Mouse (Mus musculus) MEL (cell line): ENCODE measurements around the gene Lrch4. TPM values are rescaled to one million over a fixed set of nuclear protein-coding genes. Genes with fewer than 3 reads are reported as not detected.

Source experiments
- DNase-seq: peaks from one replicate; pipeline ENCODE4 v3.0.0; 2011; ENCODE audit warnings: low read depth, low spot score
- H3K27ac ChIP-seq: 2 replicates; pipeline ENCODE4 v1.5.1; 2012; ENCODE audit warnings: low read depth, mild to moderate bottlenecking, control low read depth, low read length, moderate library complexity; ENCODE audit not compliant: control insufficient read depth
- H3K27me3 ChIP-seq, 2 experiments: fragments of 150-350 bp in 1 of 2; sonication (generic) in 1 of 2; 2 replicates each; pipeline ENCODE4 v1.6.1; 2012; ENCODE audit warnings: low read length in 2 of 2, mild to moderate bottlenecking in 2 of 2, improper control_type of control experiment in 1 of 2, moderate library complexity in 1 of 2; ENCODE audit not compliant: insufficient read depth in 2 of 2, control insufficient read depth in 1 of 2
- H3K36me3 ChIP-seq, 2 experiments: 2 replicates each; pipeline ENCODE4 v1.6.1; 2012 to 2014; ENCODE audit warnings: low read length in 2 of 2, improper control_type of control experiment in 1 of 2, inconsistent platforms in 1 of 2, mild to moderate bottlenecking in 1 of 2; ENCODE audit not compliant: insufficient read depth in 2 of 2, control insufficient read depth in 1 of 2
- H3K4me1 ChIP-seq, 2 experiments: fragments of 150-350 bp in 1 of 2; sonication (generic) in 1 of 2; 2 replicates each; pipeline ENCODE4 v1.6.1; 2012; ENCODE audit warnings: low read length in 2 of 2, improper control_type of control experiment in 1 of 2, mild to moderate bottlenecking in 1 of 2; ENCODE audit not compliant: insufficient read depth in 2 of 2, control insufficient read depth in 1 of 2
- H3K4me3 ChIP-seq, 2 experiments: fragments of 150-350 bp in 1 of 2; sonication (generic) in 1 of 2; 2 replicates each; pipeline ENCODE4 v1.5.1; 2012; ENCODE audit warnings: low read depth in 2 of 2, low read length in 2 of 2, mild to moderate bottlenecking in 2 of 2, moderate library complexity in 2 of 2, control low read depth in 1 of 2, improper control_type of control experiment in 1 of 2; ENCODE audit not compliant: control insufficient read depth in 1 of 2, insufficient read depth in 1 of 2
- H3K79me2 ChIP-seq: 2 replicates; pipeline ENCODE4 v1.6.1; 2012; ENCODE audit warnings: mild to moderate bottlenecking, low read length, moderate library complexity; ENCODE audit not compliant: control insufficient read depth, poor library complexity, insufficient read depth
- H3K9ac ChIP-seq: 2 replicates; pipeline ENCODE4 v1.6.1; 2012; ENCODE audit warnings: low read depth, mild to moderate bottlenecking, control low read depth, low read length, moderate library complexity; ENCODE audit not compliant: control insufficient read depth, poor library complexity, severe bottlenecking
- H3K9me3 ChIP-seq: fragments of 150-350 bp; sonication (generic); replicated peaks from 2 replicates; pipeline ENCODE4 v1.6.1; 2012; ENCODE audit warnings: mild to moderate bottlenecking, low read length, improper control_type of control experiment, moderate library complexity; ENCODE audit not compliant: insufficient read depth
- BHLHE40 ChIP-seq: IDR thresholded peaks from 2 replicates; pipeline ENCODE4 v1.6.1; 2012; ENCODE audit warnings: low read depth, mild to moderate bottlenecking, inconsistent platforms, low read length, improper control_type of control experiment, borderline replicate concordance
- CHD2 ChIP-seq: IDR thresholded peaks from 2 replicates; pipeline ENCODE4 v1.6.1; 2011; ENCODE audit warnings: low read length, improper control_type of control experiment
- CTCF ChIP-seq, 3 experiments: IDR thresholded peaks in 2 of 3; conservative IDR thresholded peaks in 1 of 3; 2 replicates each; pipeline ENCODE4 v1.5.1; 2011 to 2012; ENCODE audit warnings: low read length in 3 of 3, low read depth in 2 of 3, mild to moderate bottlenecking in 2 of 3, improper control_type of control experiment in 1 of 3, inconsistent platforms in 1 of 3, mixed read lengths in 1 of 3, moderate library complexity in 1 of 3; ENCODE audit not compliant: control insufficient read depth in 1 of 3, insufficient read depth in 1 of 3, poor library complexity in 1 of 3, severe bottlenecking in 1 of 3
- E2F4 ChIP-seq: IDR thresholded peaks from 2 replicates; pipeline ENCODE4 v1.6.1; 2011; ENCODE audit warnings: low read depth, low read length, improper control_type of control experiment, borderline replicate concordance
- EP300 ChIP-seq, 2 experiments: IDR thresholded peaks; 2 replicates each; pipeline ENCODE4 v1.6.1; 2011; ENCODE audit warnings: improper control_type of control experiment in 2 of 2, low read length in 2 of 2, low read depth in 1 of 2, mild to moderate bottlenecking in 1 of 2
- ETS1 ChIP-seq: IDR thresholded peaks from 2 replicates; pipeline ENCODE4 v1.6.1; 2012; ENCODE audit warnings: low read depth, mild to moderate bottlenecking, inconsistent platforms, low read length, improper control_type of control experiment, moderate library complexity
- GATA1 ChIP-seq: IDR thresholded peaks from 2 replicates; pipeline ENCODE4 v1.6.1; 2011; ENCODE audit warnings: low read depth, low read length, improper control_type of control experiment
- HCFC1 ChIP-seq: IDR thresholded peaks from 2 replicates; pipeline ENCODE4 v1.6.1; 2012; ENCODE audit warnings: low read depth, mild to moderate bottlenecking, inconsistent platforms, low read length, improper control_type of control experiment, moderate library complexity
- MAFK ChIP-seq: IDR thresholded peaks from 2 replicates; pipeline ENCODE4 v1.6.1; 2011; ENCODE audit warnings: low read depth, mild to moderate bottlenecking, low read length, improper control_type of control experiment, borderline replicate concordance
- MAX ChIP-seq: IDR thresholded peaks from 2 replicates; pipeline ENCODE4 v1.6.1; 2011; ENCODE audit warnings: low read length, improper control_type of control experiment
- MAZ ChIP-seq: IDR thresholded peaks from 2 replicates; pipeline ENCODE4 v1.6.1; 2012; ENCODE audit warnings: low read depth, mild to moderate bottlenecking, inconsistent platforms, low read length, improper control_type of control experiment
- MXI1 ChIP-seq: IDR thresholded peaks from 2 replicates; pipeline ENCODE4 v1.6.1; 2011; ENCODE audit warnings: mild to moderate bottlenecking, low read depth, low read length, improper control_type of control experiment
- MYB ChIP-seq: IDR thresholded peaks from 2 replicates; pipeline ENCODE4 v1.6.1; 2011; ENCODE audit warnings: mild to moderate bottlenecking, low read depth, low read length, improper control_type of control experiment
- NELFE ChIP-seq: IDR thresholded peaks from 2 replicates; pipeline ENCODE4 v1.6.1; 2011; ENCODE audit warnings: low read depth, low read length, improper control_type of control experiment
- POLR2A ChIP-seq, 2 experiments: IDR thresholded peaks; 2 replicates each; pipeline ENCODE4 v1.6.1; 2011 to 2012; ENCODE audit warnings: low read length in 2 of 2, mild to moderate bottlenecking in 2 of 2, control low read depth in 1 of 2, improper control_type of control experiment in 1 of 2, low read depth in 1 of 2, moderate library complexity in 1 of 2; ENCODE audit not compliant: control insufficient read depth in 1 of 2, insufficient read depth in 1 of 2, poor library complexity in 1 of 2
- RAD21 ChIP-seq: IDR thresholded peaks from 2 replicates; pipeline ENCODE4 v1.6.1; 2011; ENCODE audit warnings: mild to moderate bottlenecking, low read depth, low read length, improper control_type of control experiment
- RCOR1 ChIP-seq: IDR thresholded peaks from 2 replicates; pipeline ENCODE4 v1.6.1; 2012; ENCODE audit warnings: low read depth, mild to moderate bottlenecking, inconsistent platforms, low read length, improper control_type of control experiment
- SIN3A ChIP-seq: IDR thresholded peaks from 2 replicates; pipeline ENCODE4 v1.6.1; 2012; ENCODE audit warnings: low read length, improper control_type of control experiment, inconsistent platforms
- SMC3 ChIP-seq: IDR thresholded peaks from 2 replicates; pipeline ENCODE4 v1.6.1; 2011; ENCODE audit warnings: low read depth, low read length, improper control_type of control experiment
- TAL1 ChIP-seq: IDR thresholded peaks from 2 replicates; pipeline ENCODE4 v1.6.1; 2012; ENCODE audit warnings: mild to moderate bottlenecking, inconsistent platforms, low read length, moderate library complexity, mixed read lengths
- TCF12 ChIP-seq: IDR thresholded peaks from 2 replicates; pipeline ENCODE4 v1.6.1; 2014; ENCODE audit warnings: low read depth, mild to moderate bottlenecking, inconsistent platforms, low read length, improper control_type of control experiment, moderate library complexity
- USF1 ChIP-seq: IDR thresholded peaks from 2 replicates; pipeline ENCODE4 v1.6.1; 2014; ENCODE audit warnings: low read depth, mild to moderate bottlenecking, inconsistent platforms, low read length, improper control_type of control experiment, moderate library complexity
- ZC3H11A ChIP-seq: IDR thresholded peaks from 2 replicates; pipeline ENCODE4 v1.6.1; 2012; ENCODE audit warnings: low read depth, mild to moderate bottlenecking, inconsistent platforms, low read length, improper control_type of control experiment
- ZMIZ1 ChIP-seq: IDR thresholded peaks from 2 replicates; pipeline ENCODE4 v1.6.1; 2012; ENCODE audit warnings: low read depth, mild to moderate bottlenecking, inconsistent platforms, low read length, improper control_type of control experiment, moderate library complexity
- ZNF384 ChIP-seq: IDR thresholded peaks from 2 replicates; pipeline ENCODE4 v1.6.1; 2012; ENCODE audit warnings: low read depth, mild to moderate bottlenecking, inconsistent platforms, low read length, improper control_type of control experiment
- polyA plus RNA-seq, 2 experiments: library from polyadenylated mRNA; stranded (reverse) in 1 of 2; unstranded in 1 of 2; fragments of >175 nt in 1 of 2; fragments of >200 nt in 1 of 2; gene quantifications; 2 replicates each; pipeline versions ENCODE4 v1.2.1 to v1.2.4; 2012; ENCODE audit warnings: low replicate concordance in 2 of 2, low read depth in 1 of 2; ENCODE audit not compliant: insufficient read length in 2 of 2, insufficient read depth in 1 of 2, missing spikeins in 1 of 2
- total RNA-seq: library from RNA; depleted of rRNA; stranded (reverse); fragments of 300-350 nt; gene quantifications from 2 replicates; pipeline ENCODE4 v1.2.3, GENCODE M21; 2012

Gene Lrch4
- total and polyA plus RNA-seq, 3 experiments: 9.1 to 239 (median 47.0) TPM

DNA sequence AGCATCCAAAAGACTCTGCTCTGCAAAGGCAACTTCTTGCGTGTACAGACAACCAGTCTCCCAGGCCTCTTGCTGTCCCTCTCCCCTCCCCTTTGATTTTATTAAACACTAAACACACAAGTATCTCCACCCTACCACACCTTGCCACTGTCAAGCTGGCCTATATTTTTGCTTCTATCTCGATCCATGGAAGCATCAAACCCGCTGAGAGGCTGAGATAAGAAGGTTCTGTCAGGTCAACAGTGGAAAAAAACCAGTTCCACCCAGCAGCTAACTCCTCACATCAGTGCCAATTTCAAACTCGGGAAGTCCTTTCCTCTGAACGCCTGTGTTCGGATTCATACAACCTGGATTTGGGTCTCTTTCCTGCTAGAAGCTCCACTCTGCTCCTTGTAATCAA lies 44.1 kb downstream of the Lrch4 start:
- peaks cover 2 to 21% of the 10 kb centered on the region in 2 experiments for H3K36me3 ChIP-seq
- peak overlapping the region; percentile 22; the same call in 1 of the 2 replicates for H3K9ac ChIP-seq
- no peaks in the 10 kb centered on the region for H3K9me3 ChIP-seq
- peak overlapping the region; percentile 54 for H3K27ac ChIP-seq
- peaks cover 10 to 31% of the 10 kb centered on the region in 2 experiments for H3K4me1 ChIP-seq
- peak; percentile 70 for DNase-seq
- peaks cover 32% of the 10 kb centered on the region for H3K79me2 ChIP-seq
- TF ChIP-seq RAD21 (no peak), ETS1 (peak; percentile 86), MAZ (peak; percentile 69; the same call in 1 of the 2 replicates), MAFK (peak; percentile 51; the same call in 1 of the 2 replicates), ZMIZ1 (no peak), USF1 (no peak; the same call in 1 of the 2 replicates), CTCF (IDR thresholded peaks at IDR 0.05 in 2 of 3, conservative IDR thresholded peaks at IDR 0.05 in 1 of 3; ENCODE audit: control insufficient read depth in 1 of 3, insufficient read depth in 1 of 3, low read depth in 2 of 3, low read length in 3 of 3, poor library complexity in 1 of 3, severe bottlenecking in 1 of 3) (no peak), POLR2A (IDR thresholded peaks at IDR 0.05; ENCODE audit: control insufficient read depth in 1 of 2, insufficient read depth in 1 of 2, low read depth in 1 of 2, low read length in 2 of 2, poor library complexity in 1 of 2) (0 out of 4 replicates have a peak, but pooled peaks of 1 of the 2 experiments have one; percentile 19), SIN3A (peak; percentile 87), CHD2 (no peak; the same call in 1 of the 2 replicates), NELFE (no peak), MAX (no peak), ZC3H11A (no peak), HCFC1 (peak; percentile 47; the same call in 1 of the 2 replicates), GATA1 (peak; percentile 90), ZNF384 (peak; percentile 86), BHLHE40 (no peak), RCOR1 (peak; percentile 79), EP300 (IDR thresholded peaks at IDR 0.05; ENCODE audit: low read depth in 1 of 2, low read length in 2 of 2) (peak; percentile 83 to 91), TCF12 (peak; percentile 94), MXI1 (peak; percentile 70), TAL1 (peak; percentile 68), E2F4 (no peak)
- TF ChIP-seq, all 39 proteins: peak for 13
- Histone ChIP-seq H3K27me3 (no peaks in the 10 kb centered on the region), H3K4me3 (no peak overlapping the region; a peak in 1 of 4 replicates)

DNA sequence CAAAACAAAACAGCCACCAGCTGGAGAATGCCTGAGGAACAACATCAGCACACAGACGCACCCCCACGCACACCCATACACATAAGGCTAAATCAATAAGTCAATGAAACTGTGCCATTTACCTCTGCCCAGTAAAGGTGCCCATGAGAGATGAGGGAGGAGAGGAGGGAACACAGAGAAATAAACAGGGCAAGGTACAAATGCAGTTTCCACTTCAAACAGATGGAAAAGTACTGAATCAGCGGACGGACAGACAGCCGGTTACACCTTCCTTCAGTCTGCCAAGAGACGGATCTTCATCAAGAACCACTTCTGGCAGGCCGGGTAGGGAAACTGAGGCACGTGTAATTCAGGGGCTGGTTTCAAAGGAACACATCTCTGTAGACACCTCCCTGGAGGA lies 45.9 kb downstream of the Lrch4 start:
- peaks cover 10 to 31% of the 10 kb centered on the region in 2 experiments for H3K4me1 ChIP-seq
- no peak for TF ChIP-seq ZC3H11A
- TF ChIP-seq SMC3: no peak
- no peak for TF ChIP-seq MAFK
- no peak for TF ChIP-seq RCOR1
- TF ChIP-seq CHD2: no peak
- no peak for TF ChIP-seq USF1
- no peak for TF ChIP-seq POLR2A (IDR thresholded peaks at IDR 0.05; ENCODE audit: control insufficient read depth in 1 of 2, insufficient read depth in 1 of 2, low read depth in 1 of 2, low read length in 2 of 2, poor library complexity in 1 of 2)
- TF ChIP-seq HCFC1: no peak
- TF ChIP-seq NELFE: no peak
- TF ChIP-seq MYB: no peak
- peaks cover 2 to 21% of the 10 kb centered on the region in 2 experiments for H3K36me3 ChIP-seq
- no peak overlapping the region for H3K9ac ChIP-seq
- no peak for DNase-seq
- H3K27ac ChIP-seq: no peak overlapping the region
- H3K27me3 ChIP-seq: no peaks in the 10 kb centered on the region
- H3K79me2 ChIP-seq: peaks cover 40% of the 10 kb centered on the region
- H3K4me3 ChIP-seq: no peak overlapping the region
- no peaks in the 10 kb centered on the region for H3K9me3 ChIP-seq
